12 mouse cellular contexts compared by ENCODE assay signal in the genomic region with DNA sequence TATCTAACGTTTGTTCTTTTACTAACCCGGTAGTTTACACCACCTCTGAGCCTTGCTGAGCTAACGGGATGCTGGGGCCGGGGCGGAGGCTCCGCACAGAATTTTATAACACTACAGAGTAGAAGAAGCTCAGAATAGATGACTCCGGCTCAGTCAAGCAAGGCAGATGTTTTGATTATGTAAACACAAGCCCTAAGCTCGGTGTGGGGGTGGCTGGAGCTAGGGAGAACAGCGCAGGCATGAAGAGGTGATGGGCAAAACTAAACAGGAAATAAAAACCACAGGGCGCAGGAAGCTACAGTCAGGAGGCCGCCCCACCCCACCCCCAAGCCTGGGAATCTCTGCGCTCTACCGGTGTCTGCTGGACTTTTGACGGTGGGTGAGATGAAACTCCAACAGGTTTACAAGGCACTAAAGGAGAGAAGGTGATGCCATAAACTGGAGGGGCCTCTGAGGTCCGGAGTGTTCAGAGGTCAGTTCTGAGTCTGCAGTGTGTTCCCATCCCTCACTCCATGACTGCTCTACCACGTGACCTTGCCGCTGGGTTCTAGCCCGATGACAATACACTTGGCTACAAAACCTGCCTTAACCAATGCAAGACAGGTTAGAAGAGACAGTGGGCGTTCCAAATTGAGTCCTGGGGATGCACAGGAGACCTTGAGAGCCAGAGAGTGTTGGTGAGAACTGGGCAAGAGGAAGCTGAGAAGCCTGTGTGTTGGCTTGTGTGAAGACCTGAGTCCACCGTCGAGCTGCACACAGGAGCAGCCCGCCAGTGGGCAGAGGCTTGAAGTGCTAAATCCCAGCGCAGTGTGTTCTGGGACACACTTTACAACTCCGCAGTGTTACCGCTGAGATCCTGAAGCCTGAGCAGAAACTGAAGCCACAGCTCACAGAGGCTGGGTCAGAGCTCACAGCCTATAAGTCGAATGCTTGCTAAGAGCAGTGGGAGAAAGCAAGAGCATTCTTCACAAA.
A peak's percentile ranks its signal among the peaks of the same experiment; 100 is the strongest.
DNase-seq lines count a peak whose midpoint lies in the region; ATAC-seq lines count a peak whose summit lies in the region.
"Had no signal": no experiment of that assay in that cellular context is flagged by ENCODE, and none has a peak within 500 bp of the region (broad histone marks: within the 10 kb centered on the region; RNA-seq: fewer than 3 reads in every experiment).

No protein-coding gene starts in this region.

- 30% methylated on average over 26 of the region's 26 CpGs for WGBS in intestine, embryonic 15.5 days
- 81% methylated on average over 26 of the region's 26 CpGs for WGBS in forebrain, embryonic 11.5 days

- no peaks in the 10 kb centered on the region for H3K36me3 ChIP-seq in intestine, embryonic 15.5 days
- H3K36me3 ChIP-seq in forebrain, embryonic 11.5 days (ENCODE audit: control insufficient read depth, insufficient read depth, low read length), result no peaks in the 10 kb centered on the region
- H3K36me3 ChIP-seq: liver, embryonic 15.5 days had no signal

- ATAC-seq in intestine, embryonic 15.5 days, result peak; percentile 94
- ATAC-seq in forebrain, embryonic 11.5 days (replicated peaks; ENCODE audit: low FRiP score), result no peak
- no peak for ATAC-seq in erythroid progenitor cell, adult 5-6 weeks (replicated peaks; ENCODE audit: low FRiP score, poor library complexity, severe bottlenecking)
- ATAC-seq: forebrain, embryonic 16.5 days had no signal

- no peaks in the 10 kb centered on the region for H3K27me3 ChIP-seq in intestine, embryonic 15.5 days (replicated peaks)
- no peaks in the 10 kb centered on the region for H3K27me3 ChIP-seq in forebrain, embryonic 11.5 days (ENCODE audit: control insufficient read depth, insufficient read depth, low read length)
- H3K27me3 ChIP-seq: liver, embryonic 15.5 days had no signal

- DNase-seq in urinary bladder, postnatal 14 days (ENCODE audit: low spot score), result peak; percentile 23
- no peak for DNase-seq in urinary bladder, postnatal 10 days (ENCODE audit: low spot score)
- DNase-seq in left cerebral cortex, adult 8-10 months (ENCODE audit: low spot score in 2 of 2), result peak; percentile 30 to 54
- peak; percentile 31 for DNase-seq in telencephalon, adult 2 months (ENCODE audit: low read depth, low spot score)
- DNase-seq in forebrain, embryonic 11.5 days (ENCODE audit: low spot score), result no peak
- DNase-seq in spleen, adult 18-20 months, result no peak
- DNase-seq: cerebellum, adult 8-10 months; retina, postnatal 1 day had no signal

- H3K9me3 ChIP-seq in intestine, embryonic 15.5 days, result no peaks in the 10 kb centered on the region
- H3K9me3 ChIP-seq in forebrain, embryonic 11.5 days (ENCODE audit: control insufficient read depth, low read length), result no peaks in the 10 kb centered on the region
- H3K9me3 ChIP-seq: liver, embryonic 15.5 days had no signal

- H3K27ac ChIP-seq in intestine, embryonic 15.5 days, result peak overlapping the region; percentile 49
- no peak overlapping the region for H3K27ac ChIP-seq in forebrain, embryonic 11.5 days (ENCODE audit: low read depth, low read length)
- H3K27ac ChIP-seq: liver, embryonic 15.5 days had no signal

- peak overlapping the region; percentile 52 for H3K4me2 ChIP-seq in intestine, embryonic 15.5 days (replicated peaks)
- H3K4me2 ChIP-seq in forebrain, embryonic 11.5 days (ENCODE audit: low read depth, low read length, severe bottlenecking), result no peak overlapping the region
- H3K4me2 ChIP-seq: liver, embryonic 15.5 days had no signal

- H3K4me3 ChIP-seq in intestine, embryonic 15.5 days (replicated peaks), result no peak overlapping the region
- H3K4me3 ChIP-seq in forebrain, embryonic 11.5 days (ENCODE audit: low read depth, low read length), result no peak overlapping the region
- H3K4me3 ChIP-seq: liver, embryonic 15.5 days had no signal

- H3K4me1 ChIP-seq in intestine, embryonic 15.5 days (replicated peaks), result peaks cover 11% of the 10 kb centered on the region; the same call in 1 of the 2 replicates
- H3K4me1 ChIP-seq in forebrain, embryonic 11.5 days (replicated peaks; ENCODE audit: control insufficient read depth, insufficient read depth, low read length), result no peaks in the 10 kb centered on the region
- H3K4me1 ChIP-seq: liver, embryonic 15.5 days had no signal

- H3K9ac ChIP-seq in intestine, embryonic 15.5 days, result no peak overlapping the region
- no peak overlapping the region for H3K9ac ChIP-seq in forebrain, embryonic 11.5 days (ENCODE audit: low read length)
- H3K9ac ChIP-seq: liver, embryonic 15.5 days had no signal

Comparison
In these comparisons a context has a peak if more than half of its experiments do, and no peak if none do; other contexts are left out.
1. DNase-seq: peak in urinary bladder, postnatal 14 days (single experiment), left cerebral cortex, adult 8-10 months (2 of 2) and telencephalon, adult 2 months (single experiment); none in urinary bladder, postnatal 10 days (single experiment), forebrain, embryonic 11.5 days (single experiment) and spleen, adult 18-20 months (0 of 2).